11 mouse cellular contexts compared by ENCODE assay signal in the genomic region with DNA sequence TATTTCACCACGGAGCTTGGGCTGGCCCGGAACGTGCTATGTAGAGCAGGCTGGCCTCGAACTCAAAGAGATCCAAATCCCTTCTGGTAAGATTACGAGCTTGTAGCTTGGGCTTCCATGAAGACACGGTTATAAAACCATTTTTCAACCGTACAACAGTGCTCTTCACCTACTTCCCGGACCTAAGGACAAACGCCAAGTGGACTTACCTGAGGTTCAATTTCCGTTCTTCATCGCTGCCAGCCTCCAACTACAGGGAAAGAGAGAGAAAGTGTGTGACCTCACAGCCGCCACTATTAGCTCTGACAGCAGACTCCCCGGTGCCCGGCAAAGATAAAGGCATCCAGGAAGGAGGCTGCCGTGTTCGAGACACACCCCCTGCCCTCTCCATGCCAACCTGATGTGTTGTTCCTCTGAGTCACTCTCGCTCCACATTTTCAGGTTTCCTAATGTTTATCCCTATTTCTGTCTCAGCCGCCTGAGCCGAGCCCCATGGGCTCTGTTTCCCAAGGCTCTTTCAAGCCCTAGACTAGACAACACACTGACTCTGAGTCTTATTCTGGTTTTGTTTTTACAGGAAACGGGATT. TPM values are rescaled to one million over a fixed set of nuclear protein-coding genes. Genes with fewer than 3 reads are reported as not detected.
DNase-seq lines count a peak whose midpoint lies in the region; ATAC-seq and TF ChIP-seq lines count a peak whose summit lies in the region.
"Had no signal": no experiment of that assay in that cellular context is flagged by ENCODE, and none has a peak within 500 bp of the region (broad histone marks: within the 10 kb centered on the region; RNA-seq: fewer than 3 reads in every experiment).

No protein-coding gene starts in this region.

- no peak for ATAC-seq in heart, embryonic 13.5 days (ENCODE audit: extremely low read depth, insufficient number of reproducible peaks, low FRiP score, low TSS enrichment)
- ATAC-seq in liver, embryonic 13.5 days (ENCODE audit: low read depth), result peak; percentile 65

- H3K27me3 ChIP-seq in heart, embryonic 13.5 days (replicated peaks), result no peaks in the 10 kb centered on the region
- no peaks in the 10 kb centered on the region for H3K27me3 ChIP-seq in liver, embryonic 13.5 days
- H3K27me3 ChIP-seq: embryonic facial prominence, embryonic 15.5 days; midbrain, embryonic 12.5 days had no signal

- TF ChIP-seq CTCF in bone marrow, adult 2 months (IDR thresholded peaks at IDR 0.05; ENCODE audit: control insufficient read depth, insufficient read depth, low read length), result no peak

- peak overlapping the region; percentile 38; the same call in 1 of the 2 replicates for H3K9ac ChIP-seq in heart, embryonic 13.5 days
- peak overlapping the region; percentile 71 for H3K9ac ChIP-seq in liver, embryonic 13.5 days
- H3K9ac ChIP-seq: embryonic facial prominence, embryonic 15.5 days; midbrain, embryonic 12.5 days had no signal

- H3K4me2 ChIP-seq in heart, embryonic 13.5 days, result peak overlapping the region; percentile 27
- peak overlapping the region; percentile 63 for H3K4me2 ChIP-seq in liver, embryonic 13.5 days
- H3K4me2 ChIP-seq: embryonic facial prominence, embryonic 15.5 days; midbrain, embryonic 12.5 days had no signal

- TF ChIP-seq POLR2A in bone marrow, adult 2 months (IDR thresholded peaks at IDR 0.05; ENCODE audit: borderline replicate concordance, control insufficient read depth, low read depth, low read length), result 0 out of 2 replicates have a peak, but pooled peaks have one; percentile 28

- DNase-seq in heart, adult 9 months (ENCODE audit: low spot score in 2 of 2), result no peak
- peak; percentile 78 for DNase-seq in liver, embryonic 13.5 days
- DNase-seq in spleen, postnatal 36 days (ENCODE audit: low spot score in 2 of 2), result peak; percentile 54 to 78
- no peak for DNase-seq in cerebellum, postnatal 4 days (ENCODE audit: low spot score in 2 of 2)
- DNase-seq in embryo, embryonic 11 days, result no peak
- DNase-seq: kidney, adult 18-20 months; thymus, adult 18-20 months had no signal

- H3K27ac ChIP-seq in heart, embryonic 13.5 days (replicated peaks), result 0 out of 2 replicates have a peak overlapping the region, but pooled peaks have one; percentile 8
- H3K27ac ChIP-seq in bone marrow, adult 2 months (ENCODE audit: control insufficient read depth, insufficient read depth, low read depth, low read length, poor library complexity), result peak overlapping the region; percentile 45
- H3K27ac ChIP-seq in liver, embryonic 13.5 days, result peak overlapping the region; percentile 87
- H3K27ac ChIP-seq: embryonic facial prominence, embryonic 15.5 days; midbrain, embryonic 12.5 days had no signal

- WGBS in heart, embryonic 13.5 days, result 61% methylated on average over 20 of the region's 20 CpGs
- WGBS in bone marrow, adult 2 months, result 65% methylated on average over 20 of the region's 20 CpGs
- 59% methylated on average over 20 of the region's 20 CpGs for WGBS in liver, embryonic 13.5 days (ENCODE audit: insufficient replicate concordance)

- peaks cover 22% of the 10 kb centered on the region for H3K36me3 ChIP-seq in heart, embryonic 13.5 days
- peaks cover 8% of the 10 kb centered on the region; the same call in 1 of the 2 replicates for H3K36me3 ChIP-seq in liver, embryonic 13.5 days

- H3K4me3 ChIP-seq in heart, embryonic 13.5 days, result no peak overlapping the region
- H3K4me3 ChIP-seq in bone marrow, adult 2 months (replicated peaks; ENCODE audit: control insufficient read depth, low read depth, low read length), result peak overlapping the region; percentile 59
- peak overlapping the region; percentile 56 for H3K4me3 ChIP-seq in liver, embryonic 13.5 days (replicated peaks)
- H3K4me3 ChIP-seq: embryonic facial prominence, embryonic 15.5 days; midbrain, embryonic 12.5 days had no signal

- peaks cover 74% of the 10 kb centered on the region for H3K4me1 ChIP-seq in heart, embryonic 13.5 days
- peaks cover 2% of the 10 kb centered on the region; the same call in 1 of the 2 replicates for H3K4me1 ChIP-seq in bone marrow, adult 2 months (ENCODE audit: control insufficient read depth, insufficient read depth, low read length)
- H3K4me1 ChIP-seq in liver, embryonic 13.5 days (replicated peaks), result peaks cover 94% of the 10 kb centered on the region

- no peaks in the 10 kb centered on the region for H3K9me3 ChIP-seq in heart, embryonic 13.5 days
- no peaks in the 10 kb centered on the region for H3K9me3 ChIP-seq in liver, embryonic 13.5 days (replicated peaks)
- H3K9me3 ChIP-seq: embryonic facial prominence, embryonic 15.5 days; midbrain, embryonic 12.5 days had no signal

RNA-seq across cellular contexts. Expression of gene Ssh1, which starts 4.2 kb away (rescaled TPM):
- polyA plus RNA-seq in heart, embryonic 13.5 days (2015; fragmentation: Nextera tagmentation; extraction: Ambion mirVana), result 12.4 and 13.5 TPM in 2 replicates
- polyA plus RNA-seq in bone marrow, adult 2 months (2011; ENCODE audit: insufficient read depth, insufficient read length, low replicate concordance, missing spikeins), result 13.0 and 14.4 TPM in 2 replicates
- 5.4 and 6.0 TPM in 2 replicates for polyA plus RNA-seq in liver, embryonic 13.5 days (2015; fragmentation: Nextera tagmentation; extraction: Ambion mirVana)

RNA-seq across cellular contexts. Expression of gene Dao, which starts 14.0 kb away (rescaled TPM):
- polyA plus RNA-seq in heart, embryonic 13.5 days (2015; fragmentation: Nextera tagmentation; extraction: Ambion mirVana), result not detected in 2 replicates
- polyA plus RNA-seq in bone marrow, adult 2 months (2011; ENCODE audit: insufficient read depth, insufficient read length, low replicate concordance, missing spikeins), result 1.6 TPM in 1 of 2 replicates, not detected in the other
- not detected in 2 replicates for polyA plus RNA-seq in liver, embryonic 13.5 days (2015; fragmentation: Nextera tagmentation; extraction: Ambion mirVana)
- polyA plus RNA-seq: embryonic facial prominence, embryonic 15.5 days; midbrain, embryonic 12.5 days had no signal

Comparison
In these comparisons a context has a peak if more than half of its experiments do, and no peak if none do; other contexts are left out.
1. H3K27ac ChIP-seq: peak in every context shown above with its lines; median percentile 87 in liver, embryonic 13.5 days; 45 in bone marrow, adult 2 months; 8 in heart, embryonic 13.5 days.
2. DNase-seq: peak in liver, embryonic 13.5 days (single experiment) and spleen, postnatal 36 days (2 of 2); none in heart, adult 9 months (0 of 2), cerebellum, postnatal 4 days (0 of 2) and embryo, embryonic 11 days (single experiment).